Mouse (Mus musculus) midbrain, embryonic 15.5 days (tissue): Measurements from ENCODE around the gene Ndufs8. TPM values are rescaled to one million over a fixed set of nuclear protein-coding genes. Genes with fewer than 3 reads are reported as not detected.

Source experiments
- ATAC-seq: fragments of 200-750 bp; cut with Nextera tagmentation; replicated peaks from 2 replicates; pipeline ENCODE4 v1.8.0; 2017; ENCODE audit warnings: moderate TSS enrichment
- H3K27ac ChIP-seq: fragments of 300-500 bp; sonication (generic); 2 replicates; pipeline ENCODE4 v1.5.1; 2015; ENCODE audit warnings: mild to moderate bottlenecking, inconsistent platforms
- H3K27me3 ChIP-seq: fragments of 300-500 bp; sonication (generic); replicated peaks from 2 replicates; pipeline ENCODE4 v1.6.1; 2015; ENCODE audit warnings: inconsistent platforms
- H3K36me3 ChIP-seq: fragments of 300-500 bp; sonication (generic); replicated peaks from 2 replicates; pipeline ENCODE4 v1.6.1; 2015; ENCODE audit warnings: inconsistent platforms
- H3K4me1 ChIP-seq: fragments of 300-500 bp; sonication (generic); 2 replicates; pipeline ENCODE4 v1.6.1; 2015; ENCODE audit warnings: inconsistent platforms
- H3K4me2 ChIP-seq: fragments of 300-500 bp; sonication (generic); 2 replicates; pipeline ENCODE4 v1.6.1; 2015; ENCODE audit warnings: inconsistent platforms, mild to moderate bottlenecking, moderate library complexity
- H3K4me3 ChIP-seq: fragments of 300-500 bp; sonication (generic); 2 replicates; pipeline ENCODE4 v1.5.1; 2015; ENCODE audit warnings: mild to moderate bottlenecking, inconsistent platforms
- H3K9ac ChIP-seq: fragments of 300-500 bp; sonication (generic); 2 replicates; pipeline ENCODE4 v1.6.1; 2015; ENCODE audit warnings: mild to moderate bottlenecking, inconsistent platforms
- H3K9me3 ChIP-seq: fragments of 300-500 bp; sonication (generic); 2 replicates; pipeline ENCODE4 v1.6.1; 2016; ENCODE audit warnings: inconsistent platforms
- WGBS: fragments of 180-500 bp; shearing (Covaris S2); methylation state at CpG from one replicate; pipeline ENCODE4 v1.1.7; 2015; ENCODE audit warnings: mixed read lengths; 5-methylcytosine and 5-hydroxymethylcytosine counted together
- polyA plus RNA-seq: library from polyadenylated mRNA; unstranded; fragments of >200 nt; fragmentation: Nextera tagmentation; extraction: Ambion mirVana; gene quantifications from 2 replicates; pipeline ENCODE4 v1.2.1, GENCODE M21; 2015

The Ndufs8 gene
- polyA plus RNA-seq, 1 experiment from 2014 or later: 246 TPM

- ATAC-seq: no peak
- H3K4me1 ChIP-seq: peaks cover 35% of the 10 kb centered on the region
- H3K9me3 ChIP-seq: no peaks in the 10 kb centered on the region
- no peak overlapping the region for H3K9ac ChIP-seq
- 83% methylated on average over 5 of the region's 5 CpGs for WGBS
- H3K4me3 ChIP-seq: no peak overlapping the region
- H3K27me3 ChIP-seq: 0 out of 2 replicates have a peak, but pooled peaks cover 5% of the 10 kb centered on the region
- H3K27ac ChIP-seq: no peak overlapping the region
- peaks cover 3% of the 10 kb centered on the region; the same call in 1 of the 2 replicates for H3K36me3 ChIP-seq
- no peak overlapping the region for H3K4me2 ChIP-seq
Measured at GRCm38 (mm10) chr19:3910206-3910605, 2.4 kb downstream of the Ndufs8 start.

- Histone ChIP-seq H3K4me1 (peaks cover 27% of the 10 kb centered on the region), H3K36me3 (peaks cover 3% of the 10 kb centered on the region; the same call in 1 of the 2 replicates), H3K9me3 (no peaks in the 10 kb centered on the region), H3K27me3 (0 out of 2 replicates have a peak, but pooled peaks cover 5% of the 10 kb centered on the region), H3K4me2 (peak overlapping the region; percentile 57; the same call in 1 of the 2 replicates), H3K9ac (no peak overlapping the region), H3K4me3 (no peak overlapping the region), H3K27ac (no peak overlapping the region)
- 87% methylated on average over 8 of the region's 8 CpGs for WGBS
- no peak for ATAC-seq
Measured at GRCm38 (mm10) chr19:3907876-3908660, 4.5 kb downstream of the Ndufs8 start.

- Histone ChIP-seq H3K36me3 (peaks cover 3% of the 10 kb centered on the region; the same call in 1 of the 2 replicates), H3K4me2 (peak within 1 kb of the TSS; percentile 57), H3K27ac (no peak within 1 kb of the TSS), H3K4me1 (peaks cover 26% of the 10 kb centered on the region), H3K9ac (peak within 1 kb of the TSS; percentile 24), H3K27me3 (0 out of 2 replicates have a peak, but pooled peaks cover 5% of the 10 kb centered on the region), H3K9me3 (no peaks in the 10 kb centered on the region), H3K4me3 (peak within 1 kb of the TSS; percentile 40)
- peak; percentile 64; the same call in 1 of the 2 replicates for ATAC-seq
- 6% methylated on average over 36 of the region's 36 CpGs for WGBS
Measured at GRCm38 (mm10) chr19:3906795-3907786, 5.5 kb downstream of the Ndufs8 start, which contains the start of gene Tcirg1. Tcirg1 (minus strand) TSS chr19:3907133.

- WGBS: 50% methylated on average over 10 of the region's 10 CpGs
- Histone ChIP-seq H3K27ac (no peak overlapping the region), H3K4me2 (peak overlapping the region; percentile 57)
Measured at GRCm38 (mm10) chr19:3906326-3906725, 6.2 kb downstream of the Ndufs8 start.

GRCm38 (mm10) chr19:3905261-3905969 is 7.2 kb downstream of the Ndufs8 start:
- H3K4me1 ChIP-seq: peaks cover 12% of the 10 kb centered on the region
- H3K9ac ChIP-seq: no peak overlapping the region
- ATAC-seq: no peak
- no peaks in the 10 kb centered on the region for H3K9me3 ChIP-seq
- H3K27ac ChIP-seq: 0 out of 2 replicates have a peak overlapping the region, but pooled peaks have one; percentile 25
- H3K27me3 ChIP-seq: 0 out of 2 replicates have a peak, but pooled peaks cover 5% of the 10 kb centered on the region
- 0 out of 2 replicates have a peak overlapping the region, but pooled peaks have one; percentile 6 for H3K4me2 ChIP-seq
- WGBS: 60% methylated on average over 6 of the region's 6 CpGs
- H3K36me3 ChIP-seq: peaks cover 3% of the 10 kb centered on the region; the same call in 1 of the 2 replicates
- no peak overlapping the region for H3K4me3 ChIP-seq

More at GRCm38 (mm10) chr19:3906326-3906725, 6.2 kb downstream of the Ndufs8 start:
- 0 out of 2 replicates have a peak, but pooled peaks cover 5% of the 10 kb centered on the region for H3K27me3 ChIP-seq
- peaks cover 3% of the 10 kb centered on the region; the same call in 1 of the 2 replicates for H3K36me3 ChIP-seq
- ATAC-seq: no peak
- peaks cover 18% of the 10 kb centered on the region for H3K4me1 ChIP-seq
- H3K4me3 ChIP-seq: peak overlapping the region; percentile 40
- no peaks in the 10 kb centered on the region for H3K9me3 ChIP-seq
- H3K9ac ChIP-seq: peak overlapping the region; percentile 24; the same call in 1 of the 2 replicates

GRCm38 (mm10) chr19:3904363-3904675 is 8.3 kb downstream of the Ndufs8 start:
- H3K4me2 ChIP-seq: no peak overlapping the region
- ATAC-seq: no peak
- no peak overlapping the region for H3K9ac ChIP-seq
- 0 out of 2 replicates have a peak, but pooled peaks cover 5% of the 10 kb centered on the region for H3K27me3 ChIP-seq
- 72% methylated on average over 10 of the region's 10 CpGs for WGBS
- H3K9me3 ChIP-seq: no peaks in the 10 kb centered on the region
- H3K4me3 ChIP-seq: no peak overlapping the region
- H3K27ac ChIP-seq: no peak overlapping the region
- peaks cover 12% of the 10 kb centered on the region for H3K4me1 ChIP-seq
- H3K36me3 ChIP-seq: peaks cover 3% of the 10 kb centered on the region; the same call in 1 of the 2 replicates

- 55% methylated on average over 25 of the region's 25 CpGs for WGBS
- no peak overlapping the region for H3K4me2 ChIP-seq
Measured at GRCm38 (mm10) chr19:3903648-3904362, 8.8 kb downstream of the Ndufs8 start.

GRCm38 (mm10) chr19:3902966-3903365 is 9.6 kb downstream of the Ndufs8 start:
- H3K4me3 ChIP-seq: no peak overlapping the region
- 81% methylated on average over 12 of the region's 12 CpGs for WGBS
- H3K4me1 ChIP-seq: peaks cover 12% of the 10 kb centered on the region
- no peak overlapping the region for H3K9ac ChIP-seq
- no peak overlapping the region for H3K4me2 ChIP-seq
- 0 out of 2 replicates have a peak, but pooled peaks cover 5% of the 10 kb centered on the region for H3K27me3 ChIP-seq
- no peaks in the 10 kb centered on the region for H3K9me3 ChIP-seq
- no peaks in the 10 kb centered on the region for H3K36me3 ChIP-seq
- ATAC-seq: no peak
- no peak overlapping the region for H3K27ac ChIP-seq

More at GRCm38 (mm10) chr19:3903648-3904362, 8.8 kb downstream of the Ndufs8 start:
- no peak overlapping the region for H3K9ac ChIP-seq
- no peak overlapping the region for H3K27ac ChIP-seq
- H3K9me3 ChIP-seq: no peaks in the 10 kb centered on the region
- 0 out of 2 replicates have a peak, but pooled peaks cover 5% of the 10 kb centered on the region for H3K27me3 ChIP-seq
- no peak for ATAC-seq
- no peak overlapping the region for H3K4me3 ChIP-seq
- H3K36me3 ChIP-seq: peaks cover 3% of the 10 kb centered on the region; the same call in 1 of the 2 replicates
- H3K4me1 ChIP-seq: peaks cover 12% of the 10 kb centered on the region

- 95% methylated on average over 4 of the region's 4 CpGs for WGBS
- ATAC-seq: no peak
Measured at GRCm38 (mm10) chr19:3899618-3900017, 13.0 kb downstream of the Ndufs8 start.

GRCm38 (mm10) chr19:3898952-3899351 is 13.6 kb downstream of the Ndufs8 start:
- no peak overlapping the region for H3K27ac ChIP-seq
- ATAC-seq: no peak
- 88% methylated on average over 7 of the region's 7 CpGs for WGBS
- H3K4me2 ChIP-seq: no peak overlapping the region
- H3K27me3 ChIP-seq: no peaks in the 10 kb centered on the region
- 0 out of 2 replicates have a peak, but pooled peaks cover 7% of the 10 kb centered on the region for H3K4me1 ChIP-seq
- H3K9me3 ChIP-seq: no peaks in the 10 kb centered on the region
- H3K36me3 ChIP-seq: 0 out of 2 replicates have a peak, but pooled peaks cover 6% of the 10 kb centered on the region
- H3K4me3 ChIP-seq: no peak overlapping the region
- H3K9ac ChIP-seq: no peak overlapping the region

More at GRCm38 (mm10) chr19:3899618-3900017, 13.0 kb downstream of the Ndufs8 start:
- H3K4me2 ChIP-seq: no peak overlapping the region
- no peak overlapping the region for H3K27ac ChIP-seq
- 0 out of 2 replicates have a peak, but pooled peaks cover 7% of the 10 kb centered on the region for H3K4me1 ChIP-seq
- H3K27me3 ChIP-seq: no peaks in the 10 kb centered on the region
- no peak overlapping the region for H3K4me3 ChIP-seq
- H3K9ac ChIP-seq: no peak overlapping the region
- no peaks in the 10 kb centered on the region for H3K9me3 ChIP-seq
- 0 out of 2 replicates have a peak, but pooled peaks cover under 1% of the 10 kb centered on the region for H3K36me3 ChIP-seq
